Mouse (Mus musculus): Measurements from ENCODE around the gene Rbm6. TPM values are rescaled to one million over a fixed set of nuclear protein-coding genes. Genes with fewer than 3 reads are reported as not detected.

Gene Rbm6
- polyA plus RNA-seq, 1 experiment from 2014 or later = 17.0 TPM

- Histone ChIP-seq H3K4me3 (ENCODE audit: low read depth, low read length) (no peak overlapping the region), H3K4me1 (ENCODE audit: insufficient read depth) (no peaks in the 10 kb centered on the region), H3K4me2 (ENCODE audit: low read depth, low read length) (no peak overlapping the region), H3K27me3 (ENCODE audit: insufficient read depth, low read length) (no peaks in the 10 kb centered on the region), H3K36me3 (replicated peaks; ENCODE audit: insufficient read depth, low read length) (peaks cover 21% of the 10 kb centered on the region), H3K9ac (replicated peaks) (no peak overlapping the region), H3K27ac (ENCODE audit: low read depth) (no peak overlapping the region), H3K9me3 (ENCODE audit: low read length) (no peaks in the 10 kb centered on the region)
- no peak for ATAC-seq
- 86% methylated on average over 7 of the region's 7 CpGs for WGBS (ENCODE audit: insufficient replicate concordance)
- TF ChIP-seq CTCF (IDR thresholded peaks at IDR 0.05; ENCODE audit: low read depth) (no peak), EP300 (IDR thresholded peaks at IDR 0.05; ENCODE audit: low read depth) (no peak)
- no peak for DNase-seq
Measured at GRCm38 (mm10) chr9:107848922-107849321, 24.1 kb downstream of the Rbm6 start.

- H3K9me3 ChIP-seq (ENCODE audit: low read length) = no peaks in the 10 kb centered on the region
- TF ChIP-seq CTCF (IDR thresholded peaks at IDR 0.05; ENCODE audit: low read depth) = no peak
- no peak for TF ChIP-seq EP300 (IDR thresholded peaks at IDR 0.05; ENCODE audit: low read depth)
Measured at GRCm38 (mm10) chr9:107842709-107843108, 30.3 kb downstream of the Rbm6 start.

GRCm38 (mm10) chr9:107838869-107839268, 34.2 kb downstream of the Rbm6 start:
- Histone ChIP-seq H3K4me1 (ENCODE audit: insufficient read depth) (no peaks in the 10 kb centered on the region), H3K4me3 (ENCODE audit: low read depth, low read length) (no peak overlapping the region), H3K4me2 (ENCODE audit: low read depth, low read length) (no peak overlapping the region), H3K27me3 (ENCODE audit: insufficient read depth, low read length) (no peaks in the 10 kb centered on the region), H3K27ac (ENCODE audit: low read depth) (no peak overlapping the region), H3K9ac (replicated peaks) (no peak overlapping the region), H3K9me3 (ENCODE audit: low read length) (no peaks in the 10 kb centered on the region), H3K36me3 (replicated peaks; ENCODE audit: insufficient read depth, low read length) (peaks cover 26% of the 10 kb centered on the region)
- 87% methylated on average over 1 of the region's 1 CpGs for WGBS (ENCODE audit: insufficient replicate concordance)
- ATAC-seq (no peak), DNase-seq (no peak)
- no peak for TF ChIP-seq CTCF (IDR thresholded peaks at IDR 0.05; ENCODE audit: low read depth)
- TF ChIP-seq EP300 (IDR thresholded peaks at IDR 0.05; ENCODE audit: low read depth) = no peak

More at GRCm38 (mm10) chr9:107842709-107843108, 30.3 kb downstream of the Rbm6 start:
- ATAC-seq (no peak), DNase-seq (no peak)
- no peak overlapping the region for H3K4me3 ChIP-seq (ENCODE audit: low read depth, low read length)
- no peak overlapping the region for H3K27ac ChIP-seq (ENCODE audit: low read depth)
- H3K9ac ChIP-seq (replicated peaks) = no peak overlapping the region
- no peak overlapping the region for H3K4me2 ChIP-seq (ENCODE audit: low read depth, low read length)
- H3K36me3 ChIP-seq (replicated peaks; ENCODE audit: insufficient read depth, low read length) = peaks cover 38% of the 10 kb centered on the region
- H3K4me1 ChIP-seq (ENCODE audit: insufficient read depth) = no peaks in the 10 kb centered on the region
- H3K27me3 ChIP-seq (ENCODE audit: insufficient read depth, low read length) = no peaks in the 10 kb centered on the region
- WGBS (ENCODE audit: insufficient replicate concordance) = 85% methylated on average over 2 of the region's 2 CpGs

- DNase-seq (no peak), ATAC-seq (no peak)
- Histone ChIP-seq H3K27ac (ENCODE audit: low read depth) (no peak overlapping the region), H3K9ac (replicated peaks) (no peak overlapping the region), H3K4me1 (ENCODE audit: insufficient read depth) (no peaks in the 10 kb centered on the region), H3K36me3 (replicated peaks; ENCODE audit: insufficient read depth, low read length) (peaks cover 32% of the 10 kb centered on the region), H3K4me2 (ENCODE audit: low read depth, low read length) (no peak overlapping the region), H3K4me3 (ENCODE audit: low read depth, low read length) (no peak overlapping the region), H3K27me3 (ENCODE audit: insufficient read depth, low read length) (no peaks in the 10 kb centered on the region), H3K9me3 (ENCODE audit: low read length) (no peaks in the 10 kb centered on the region)
- 63% methylated on average over 3 of the region's 3 CpGs for WGBS (ENCODE audit: insufficient replicate concordance)
- TF ChIP-seq EP300 (IDR thresholded peaks at IDR 0.05; ENCODE audit: low read depth) = no peak
- no peak for TF ChIP-seq CTCF (IDR thresholded peaks at IDR 0.05; ENCODE audit: low read depth)
Measured at GRCm38 (mm10) chr9:107833826-107834225, 39.2 kb downstream of the Rbm6 start.

GRCm38 (mm10) chr9:107831765-107832164, 41.3 kb downstream of the Rbm6 start:
- TF ChIP-seq EP300 (IDR thresholded peaks at IDR 0.05; ENCODE audit: low read depth) (no peak), CTCF (IDR thresholded peaks at IDR 0.05; ENCODE audit: low read depth) (no peak)
- H3K4me2 ChIP-seq (ENCODE audit: low read depth, low read length) = no peak overlapping the region
- no peak overlapping the region for H3K9ac ChIP-seq (replicated peaks)
- H3K36me3 ChIP-seq (replicated peaks; ENCODE audit: insufficient read depth, low read length) = peaks cover 24% of the 10 kb centered on the region
- ATAC-seq (no peak), DNase-seq (no peak)
- H3K9me3 ChIP-seq (ENCODE audit: low read length) = no peaks in the 10 kb centered on the region
- no peak overlapping the region for H3K27ac ChIP-seq (ENCODE audit: low read depth)
- no peak overlapping the region for H3K4me3 ChIP-seq (ENCODE audit: low read depth, low read length)
- no peaks in the 10 kb centered on the region for H3K27me3 ChIP-seq (ENCODE audit: insufficient read depth, low read length)
- no peaks in the 10 kb centered on the region for H3K4me1 ChIP-seq (ENCODE audit: insufficient read depth)

- Histone ChIP-seq H3K4me3 (ENCODE audit: low read depth, low read length) (no peak overlapping the region), H3K4me2 (ENCODE audit: low read depth, low read length) (no peak overlapping the region), H3K9me3 (ENCODE audit: low read length) (no peaks in the 10 kb centered on the region), H3K4me1 (ENCODE audit: insufficient read depth) (no peaks in the 10 kb centered on the region), H3K27ac (ENCODE audit: low read depth) (no peak overlapping the region), H3K27me3 (ENCODE audit: insufficient read depth, low read length) (no peaks in the 10 kb centered on the region), H3K9ac (replicated peaks) (no peak overlapping the region), H3K36me3 (replicated peaks; ENCODE audit: insufficient read depth, low read length) (peaks cover 18% of the 10 kb centered on the region)
- peak; percentile 26; the same call in 1 of the 2 replicates for TF ChIP-seq CTCF (IDR thresholded peaks at IDR 0.05; ENCODE audit: low read depth)
- TF ChIP-seq EP300 (IDR thresholded peaks at IDR 0.05; ENCODE audit: low read depth) = no peak
- no peak for DNase-seq
- ATAC-seq = no peak
- WGBS (ENCODE audit: insufficient replicate concordance) = 83% methylated on average over 1 of the region's 1 CpGs
Measured at GRCm38 (mm10) chr9:107812132-107812531, 60.9 kb downstream of the Rbm6 start.

- no peaks in the 10 kb centered on the region for H3K4me1 ChIP-seq (ENCODE audit: insufficient read depth)
- H3K9ac ChIP-seq (replicated peaks) = no peak overlapping the region
- DNase-seq (no peak), ATAC-seq (no peak)
- WGBS (ENCODE audit: insufficient replicate concordance) = 74% methylated on average over 2 of the region's 2 CpGs
- no peaks in the 10 kb centered on the region for H3K9me3 ChIP-seq (ENCODE audit: low read length)
- no peaks in the 10 kb centered on the region for H3K27me3 ChIP-seq (ENCODE audit: insufficient read depth, low read length)
- no peak overlapping the region for H3K27ac ChIP-seq (ENCODE audit: low read depth)
- TF ChIP-seq EP300 (IDR thresholded peaks at IDR 0.05; ENCODE audit: low read depth) (no peak), CTCF (IDR thresholded peaks at IDR 0.05; ENCODE audit: low read depth) (no peak)
- no peak overlapping the region for H3K4me3 ChIP-seq (ENCODE audit: low read depth, low read length)
- H3K36me3 ChIP-seq (replicated peaks; ENCODE audit: insufficient read depth, low read length) = peaks cover 16% of the 10 kb centered on the region
- no peak overlapping the region for H3K4me2 ChIP-seq (ENCODE audit: low read depth, low read length)
Measured at GRCm38 (mm10) chr9:107810985-107811384, 62.1 kb downstream of the Rbm6 start.
